Mouse (Mus musculus): Measurements from ENCODE around the gene Asgr1. TPM values are rescaled to one million over a fixed set of nuclear protein-coding genes. Genes with fewer than 3 reads are reported as not detected.
A peak's percentile ranks its signal among the peaks of the same experiment; 100 is the strongest.

Asgr1 gene
- total RNA-seq, 2 experiments from 2014 or later, result 1.9 to 2.4 TPM

- DNase-seq (ENCODE audit: low spot score in 2 of 2), result no peak
- intact Hi-C loops (cut with DNase I), result no loop called here
Measured at GRCm38 (mm10) chr11:70023481-70024150, 30.3 kb upstream of the Asgr1 start.

GRCm38 (mm10) chr11:70024151-70024514 is 29.8 kb upstream of the Asgr1 start:
- intact Hi-C loops (cut with DNase I), result no loop called here
- no peak for DNase-seq (ENCODE audit: low spot score in 2 of 2)

DNA sequence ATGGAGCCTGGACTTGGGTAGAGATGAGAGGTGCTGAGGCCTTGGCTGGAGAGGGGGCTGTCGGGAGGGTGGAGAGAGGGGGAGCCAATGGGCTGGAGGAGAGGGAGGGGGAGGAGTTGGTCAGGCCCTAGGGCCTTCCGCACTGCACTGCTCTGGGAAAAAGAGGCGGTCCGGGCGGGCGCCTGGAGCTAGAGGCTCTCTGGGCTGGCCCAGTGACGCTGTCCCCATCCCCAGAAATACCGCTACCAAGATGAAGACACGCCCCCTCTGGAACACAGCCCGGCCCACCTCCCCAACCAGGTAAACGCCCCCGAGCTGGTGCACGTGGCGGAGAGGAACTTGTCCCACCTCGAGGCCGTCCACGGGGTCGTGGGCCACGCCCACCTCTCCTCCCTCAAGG is 27.2 kb upstream of the Asgr1 start:
- DNase-seq (ENCODE audit: low spot score in 2 of 2), result no peak

DNA sequence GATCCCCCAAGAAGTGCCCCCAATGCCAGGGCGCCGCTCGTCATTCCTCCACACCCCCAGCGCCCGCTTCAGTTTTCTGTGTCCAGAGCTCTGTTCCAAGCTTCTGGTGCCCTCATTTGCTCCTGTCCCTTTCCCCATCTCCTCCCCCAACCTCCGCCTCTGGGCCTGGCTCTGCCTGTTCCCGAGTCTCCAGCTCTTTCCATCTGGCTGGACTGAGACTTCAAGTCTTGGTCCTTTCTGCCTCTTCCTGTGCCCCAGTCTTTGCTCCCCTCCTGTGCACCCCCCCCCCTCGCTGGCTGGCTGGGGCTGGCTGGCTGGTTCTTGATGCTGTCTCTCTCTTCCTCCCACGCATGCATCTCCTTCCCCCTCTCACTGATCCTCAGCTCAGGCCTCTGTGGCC is 26.5 kb upstream of the Asgr1 start:
- intact Hi-C loops (cut with DNase I), result no loop called here

More for the DNA sequence above, 27.2 kb upstream of the Asgr1 start:
- intact Hi-C loops (cut with DNase I), result no loop called here

DNA sequence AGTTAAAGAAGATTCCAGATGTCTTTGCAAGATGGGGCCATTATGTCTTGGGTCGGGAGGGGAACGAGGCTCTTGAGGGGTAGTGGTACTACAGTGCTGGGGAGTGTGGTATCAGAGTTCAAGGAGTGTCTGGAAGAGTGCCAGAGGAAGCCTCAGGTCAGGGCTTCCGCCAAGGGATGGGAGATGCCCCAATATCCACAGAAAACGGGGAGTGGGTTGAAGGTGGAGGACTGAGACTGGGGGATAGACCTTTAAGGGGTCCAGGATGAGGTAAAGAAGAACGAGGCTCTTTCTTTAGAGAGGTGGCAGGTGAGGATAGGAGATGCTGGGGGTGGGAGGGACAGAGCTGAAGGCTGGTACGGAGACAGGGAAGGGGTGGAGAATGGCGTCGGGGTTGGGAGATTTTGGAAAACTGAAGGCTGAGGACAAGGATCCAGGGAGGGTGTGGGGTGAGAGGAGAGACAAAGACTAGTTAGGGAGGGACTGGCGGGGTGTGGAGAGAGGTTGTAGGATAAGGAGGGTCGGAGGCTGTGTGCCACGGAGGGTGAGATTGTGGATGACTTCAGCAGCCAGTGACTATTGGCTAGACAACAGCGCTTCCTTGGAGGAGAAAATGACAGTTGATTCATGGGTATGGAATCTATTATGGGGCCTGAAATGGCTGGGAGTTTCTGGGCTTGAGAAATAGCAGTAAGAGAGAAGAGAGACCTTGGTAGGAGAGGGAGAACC is 25.3 kb upstream of the Asgr1 start:
- intact Hi-C loops (cut with DNase I), result no loop called here
- DNase-seq (ENCODE audit: low spot score in 2 of 2), result no peak

More for the DNA sequence above, 26.5 kb upstream of the Asgr1 start:
- no peak for DNase-seq (ENCODE audit: low spot score in 2 of 2)

GRCm38 (mm10) chr11:70029130-70029801 is 24.6 kb upstream of the Asgr1 start:
- peak; percentile 85 to 96 for DNase-seq (ENCODE audit: low spot score in 2 of 2)
- intact Hi-C loops (cut with DNase I), result no loop called here

DNA sequence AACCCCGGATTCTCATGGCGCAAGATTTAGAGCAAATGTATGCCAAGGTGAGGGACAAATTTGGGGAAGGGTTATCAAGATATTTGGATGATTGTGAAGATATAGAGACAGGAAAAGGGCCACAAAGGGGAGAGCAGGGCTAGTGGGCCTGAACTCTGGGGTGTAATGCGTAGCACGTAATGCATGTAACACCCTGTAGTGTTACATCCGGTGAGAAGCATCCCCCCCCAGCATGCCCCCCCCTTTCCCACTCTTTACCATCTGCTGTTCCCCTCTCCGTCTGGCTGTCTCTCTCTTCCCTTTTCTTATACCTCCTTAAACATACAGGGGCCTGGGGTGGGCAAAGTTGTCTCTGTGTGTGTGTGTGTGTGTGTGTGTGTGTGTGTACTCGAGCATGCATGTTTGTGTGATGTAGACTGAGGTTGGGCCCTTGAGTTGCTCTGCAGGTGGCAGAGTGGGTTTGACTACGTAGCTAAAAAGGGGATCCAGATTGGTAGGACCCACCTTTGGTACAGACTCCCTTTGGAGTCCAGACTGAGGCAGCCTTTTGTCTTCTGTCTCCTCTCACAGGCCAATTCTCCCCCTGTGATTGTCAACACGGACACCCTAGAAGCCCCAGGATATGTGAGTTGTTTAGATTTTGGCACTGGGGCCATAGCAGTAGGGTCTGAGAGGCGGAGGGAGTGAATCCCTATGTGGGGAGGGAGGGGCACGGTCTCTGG is 23.9 kb upstream of the Asgr1 start:
- no peak for DNase-seq (ENCODE audit: low spot score in 2 of 2)
- intact Hi-C loops (cut with DNase I), result no loop called here

DNA sequence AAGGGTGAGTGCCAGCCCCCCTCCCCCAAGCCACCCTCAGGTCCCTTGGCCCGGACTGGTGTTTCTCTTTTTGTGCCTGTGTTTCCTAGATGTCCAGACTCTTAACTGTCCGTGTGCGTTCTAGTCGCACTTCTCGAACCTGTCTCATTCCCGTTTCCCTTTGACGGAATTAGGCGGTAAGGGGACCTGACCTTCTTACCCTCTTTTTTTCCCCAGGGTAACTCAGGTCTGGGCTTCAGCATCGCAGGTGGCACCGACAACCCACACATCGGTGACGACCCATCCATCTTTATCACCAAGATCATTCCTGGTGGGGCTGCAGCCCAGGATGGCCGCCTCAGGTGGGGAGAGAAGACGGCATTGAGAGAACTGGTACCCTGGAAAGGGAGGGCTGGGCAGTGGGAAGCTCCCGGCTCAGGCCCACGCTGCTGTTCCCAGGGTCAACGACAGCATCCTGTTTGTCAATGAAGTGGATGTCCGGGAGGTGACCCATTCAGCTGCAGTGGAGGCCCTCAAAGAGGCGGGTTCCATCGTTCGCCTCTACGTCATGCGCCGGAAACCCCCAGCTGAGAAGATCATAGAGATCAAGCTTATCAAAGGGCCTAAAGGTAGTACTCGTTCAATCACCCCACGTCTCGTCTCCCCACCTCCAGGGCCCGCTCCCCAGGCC is 23.1 kb upstream of the Asgr1 start:
- intact Hi-C loops (cut with DNase I), result no loop called here
- no peak for DNase-seq (ENCODE audit: low spot score in 2 of 2)

GRCm38 (mm10) chr11:70031321-70031670 is 22.6 kb upstream of the Asgr1 start:
- no peak for DNase-seq (ENCODE audit: low spot score in 2 of 2)
- intact Hi-C loops (cut with DNase I), result no loop called here

DNA sequence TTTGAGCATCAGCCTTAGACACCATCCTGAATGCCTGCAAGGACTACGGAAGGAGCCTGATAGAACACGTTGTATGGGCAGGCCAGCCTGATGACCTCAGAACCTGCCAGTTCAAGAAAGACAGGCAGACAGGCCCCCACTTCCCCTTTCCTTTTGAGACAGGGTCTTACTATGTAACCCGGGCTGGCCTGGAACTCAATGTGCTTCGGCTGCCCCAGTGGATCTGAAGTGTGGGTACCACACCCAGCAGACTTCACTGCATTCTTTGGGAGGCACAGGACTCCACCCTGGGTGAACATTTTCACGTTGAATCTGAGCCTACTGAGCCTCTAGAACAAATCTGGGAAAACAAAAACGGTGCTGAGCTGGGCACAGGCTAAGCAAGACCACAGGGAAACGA is 15.7 kb upstream of the Asgr1 start:
- intact Hi-C loops (cut with DNase I), result no loop called here
- no peak for DNase-seq (ENCODE audit: low spot score in 2 of 2)

DNA sequence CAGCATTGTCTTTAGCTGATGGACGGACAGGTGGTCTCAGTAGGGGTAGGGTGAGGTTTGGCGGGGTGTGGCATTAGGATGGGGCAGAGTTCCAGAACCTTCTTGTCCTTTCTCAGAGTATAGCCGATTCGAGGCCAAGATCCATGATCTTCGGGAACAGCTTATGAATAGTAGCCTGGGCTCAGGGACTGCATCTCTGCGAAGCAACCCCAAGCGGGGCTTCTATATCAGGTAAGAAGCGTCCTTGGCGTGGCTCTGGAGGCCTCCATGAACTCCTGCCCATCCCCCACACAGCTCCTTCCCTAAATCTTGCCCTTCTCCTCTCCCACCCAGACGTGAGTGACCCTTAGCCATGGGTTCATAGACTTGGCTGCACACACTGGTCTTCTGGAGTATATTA is 14.3 kb upstream of the Asgr1 start:
- no peak for DNase-seq (ENCODE audit: low spot score in 2 of 2)
- intact Hi-C loops (cut with DNase I), result no loop called here

- DNase-seq (ENCODE audit: low spot score in 2 of 2), result no peak
- intact Hi-C loops (cut with DNase I), result no loop called here
Measured at GRCm38 (mm10) chr11:70040184-70040583, 13.7 kb upstream of the Asgr1 start.

DNA sequence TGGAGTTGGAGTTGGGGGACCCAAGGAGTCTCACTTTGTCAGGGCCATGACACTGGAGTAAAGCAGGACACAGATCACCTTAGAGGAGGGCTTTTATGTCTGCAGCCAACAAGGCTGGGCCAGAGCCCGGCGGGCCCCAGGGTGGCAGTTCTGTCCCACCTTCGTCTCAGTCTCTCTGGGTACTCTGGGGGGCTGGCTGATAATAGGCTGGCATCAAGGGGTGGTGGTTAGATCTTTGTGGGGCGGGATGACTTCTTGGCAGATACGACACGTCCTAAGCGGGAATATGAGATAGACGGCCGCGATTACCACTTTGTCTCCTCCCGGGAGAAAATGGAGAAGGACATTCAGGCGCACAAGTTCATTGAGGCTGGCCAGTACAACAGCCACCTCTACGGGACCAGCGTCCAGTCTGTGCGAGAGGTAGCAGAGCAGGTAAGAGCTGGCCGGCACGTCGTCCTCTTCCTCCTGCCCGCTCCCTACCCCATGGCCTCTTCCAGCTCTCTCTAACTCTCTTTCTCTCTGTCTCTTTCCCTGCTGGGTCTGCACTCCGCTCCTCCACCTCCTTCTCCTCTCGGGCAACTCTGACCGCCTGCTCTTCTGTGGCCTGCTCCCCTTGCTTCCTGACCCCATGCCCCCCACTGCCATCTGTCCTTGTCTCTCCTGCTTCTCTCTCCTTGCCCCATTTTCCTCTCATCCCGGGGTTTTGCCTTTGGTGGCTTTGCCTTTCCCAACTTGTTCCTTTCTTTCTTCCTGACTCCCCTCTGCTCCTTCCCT is 11.4 kb upstream of the Asgr1 start:
- DNase-seq (ENCODE audit: low spot score in 2 of 2), result no peak
- intact Hi-C loops (cut with DNase I), result no loop called here

GRCm38 (mm10) chr11:70043665-70044064 is 10.2 kb upstream of the Asgr1 start:
- DNase-seq (ENCODE audit: low spot score in 2 of 2), result no peak
- intact Hi-C loops (cut with DNase I), result no loop called here

DNA sequence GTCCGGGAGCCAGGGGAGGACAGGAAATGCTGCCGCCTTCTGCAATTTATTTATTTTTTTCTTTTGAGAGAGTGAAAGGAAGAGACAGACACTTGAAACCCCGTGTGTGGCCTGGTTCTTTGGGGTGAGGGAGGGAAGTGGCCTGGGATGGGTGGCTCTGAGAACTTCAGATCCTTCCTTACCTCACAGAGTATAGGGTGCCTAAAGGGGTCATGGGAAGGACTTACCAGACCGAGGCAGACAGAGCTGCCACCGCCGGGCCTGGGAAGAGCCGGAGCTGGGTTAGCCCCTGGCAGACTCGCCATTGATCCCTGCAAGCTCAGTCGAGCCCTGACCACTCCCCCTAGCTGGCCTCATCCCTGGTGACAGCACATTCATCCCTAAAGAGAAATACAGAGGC is 8.4 kb upstream of the Asgr1 start:
- no peak for DNase-seq (ENCODE audit: low spot score in 2 of 2)
- intact Hi-C loops (cut with DNase I), result no loop called here

GRCm38 (mm10) chr11:70049366-70049765 is 4.5 kb upstream of the Asgr1 start:
- intact Hi-C loops (cut with DNase I), result no loop called here
- DNase-seq (ENCODE audit: low spot score in 2 of 2), result no peak

DNA sequence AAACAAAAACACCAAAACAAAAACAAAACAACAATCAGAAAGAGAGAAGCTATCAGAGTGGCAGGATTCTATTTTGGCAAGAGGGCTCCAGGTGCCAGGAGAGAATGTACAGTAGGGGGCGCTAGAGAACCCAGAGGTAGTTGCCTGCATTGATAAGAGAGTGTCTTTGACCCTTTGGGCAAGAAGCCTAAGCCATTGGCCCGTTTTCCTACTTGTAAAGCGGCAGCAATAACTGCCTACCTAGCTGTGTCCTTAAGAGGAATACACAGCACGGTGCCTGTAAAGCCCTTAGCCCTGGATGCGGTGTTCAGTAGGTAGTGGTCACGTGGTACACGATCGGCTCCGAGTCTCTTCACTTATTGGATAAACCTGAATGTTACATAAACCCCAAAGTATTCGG is 4.1 kb upstream of the Asgr1 start:
- peak; percentile 45 to 71 for DNase-seq (ENCODE audit: low spot score in 2 of 2)
- intact Hi-C loops (cut with DNase I), result no loop called here

DNA sequence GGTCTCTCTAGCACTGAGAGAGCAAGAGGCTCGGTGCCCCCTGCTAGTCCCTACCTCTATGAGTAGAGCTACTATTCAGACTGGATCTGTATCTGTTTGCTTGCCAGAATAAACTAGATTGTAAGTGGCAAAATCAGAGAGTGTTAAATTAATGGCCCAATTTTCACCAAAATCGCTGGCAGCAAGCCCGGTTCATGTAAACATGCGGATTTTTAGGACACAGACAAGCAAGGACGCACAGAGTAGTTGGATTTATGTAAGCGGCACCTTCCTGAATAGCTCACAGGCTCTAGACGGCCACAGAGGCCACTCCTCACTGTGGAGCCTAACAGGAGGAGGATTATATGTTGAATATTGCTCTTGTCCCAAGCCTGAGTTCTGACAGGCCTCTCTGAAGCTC is 729 bp upstream of the Asgr1 start:
- intact Hi-C loops (cut with DNase I), result no loop called here
- no peak for DNase-seq (ENCODE audit: low spot score in 2 of 2)
